Mouse (Mus musculus) heart, adult 9 months (tissue): ENCODE data around the gene Ndufs8.
A peak's percentile ranks its signal among the peaks of the same experiment; 100 is the strongest.
"Not testable (repeated sequence)": the region's sequence is repeated elsewhere in the genome, so short reads cannot be mapped to it uniquely, and the experiment has no call there.

Experiments used
- DNase-seq, 2 experiments: peaks; one replicate each; pipeline ENCODE4 v3.0.0; 2022; ENCODE audit warnings: low spot score in 2 of 2

Gene Ndufs8

DNA sequence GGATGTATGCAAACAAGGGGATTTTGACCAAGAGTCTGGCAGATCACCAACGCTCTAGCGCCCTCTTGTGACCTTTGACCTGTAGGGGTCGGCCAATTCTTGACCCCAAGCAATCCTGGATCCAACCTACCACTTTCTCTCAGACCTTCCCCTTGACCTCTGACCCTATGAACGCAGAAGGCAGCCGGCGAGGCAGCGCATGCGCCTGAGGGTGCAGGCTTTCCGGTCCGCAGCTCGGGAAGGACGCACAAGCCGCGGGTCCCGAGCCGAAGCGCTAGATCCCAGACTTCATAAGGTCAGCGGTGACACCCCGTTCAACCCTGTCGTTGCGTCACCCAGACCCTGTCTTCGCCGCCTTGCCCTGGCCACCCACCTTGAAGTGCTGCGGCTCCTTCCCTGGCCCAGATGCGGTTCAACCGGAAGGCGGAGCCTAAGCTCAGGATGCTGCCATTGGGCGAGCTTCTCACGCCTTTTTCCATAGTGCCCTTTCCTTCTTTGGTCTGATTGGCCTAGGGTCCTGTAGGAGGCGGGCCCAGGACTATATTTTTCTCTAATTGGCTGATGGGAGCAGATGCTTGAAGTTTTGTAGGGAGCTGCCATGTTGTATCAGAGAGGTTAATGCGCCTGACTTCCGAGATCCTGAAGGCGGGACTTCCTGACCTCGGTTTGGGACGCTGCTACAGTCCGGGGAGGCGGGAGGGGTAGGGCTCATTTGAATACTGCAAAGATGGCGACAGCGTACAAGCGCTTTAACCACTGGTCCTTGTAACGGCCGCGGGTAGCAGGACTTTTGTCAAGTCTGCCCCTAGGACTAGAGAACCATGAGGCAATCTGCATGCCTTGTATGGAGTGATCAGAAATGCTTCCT, at the start of gene Ndufs8:
TSS of gene Ndufs8 (minus strand) at position 438 of the 868 bp plus-strand sequence.
- DNase-seq = peak; percentile 98 to 99

DNA sequence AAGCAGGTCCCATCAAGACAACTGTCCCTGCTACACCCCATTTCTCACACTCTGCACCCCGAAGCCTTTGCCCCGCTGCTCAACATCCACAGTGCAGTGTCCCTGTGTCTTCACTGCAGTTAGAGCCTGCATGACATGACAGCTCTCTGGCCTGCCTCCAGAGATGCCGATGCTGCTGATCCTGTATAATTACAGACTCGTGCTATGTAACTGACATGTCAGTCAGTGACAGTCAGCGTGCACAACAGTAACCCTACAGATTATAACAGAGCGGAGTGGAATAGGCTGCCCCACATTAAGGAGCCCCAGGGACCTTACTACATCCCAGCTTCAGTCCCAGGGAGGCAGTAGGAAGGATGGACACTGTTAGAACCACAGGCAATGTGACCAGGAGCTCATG, 49.2 kb upstream of the Ndufs8 start:
- DNase-seq = not testable (repeated sequence)

DNA sequence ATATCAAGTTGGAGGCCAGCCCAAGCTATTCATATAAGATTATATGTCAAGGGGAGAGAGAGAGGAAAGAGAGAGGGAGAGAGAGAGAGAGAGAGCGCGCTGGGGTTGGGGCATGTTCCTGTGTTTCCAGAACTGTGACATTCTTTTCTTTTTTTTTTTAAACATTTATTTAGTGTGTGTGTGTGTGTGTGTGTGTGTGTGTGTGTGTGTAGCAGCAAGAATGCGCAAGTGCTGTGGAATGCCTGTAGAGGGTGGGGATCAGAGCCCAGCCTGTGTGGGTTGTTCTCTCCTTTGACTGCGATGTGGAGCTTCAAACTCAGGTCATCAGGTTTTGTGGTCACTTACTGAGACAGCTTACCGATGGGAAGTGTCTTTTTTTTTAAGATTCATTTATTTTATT, 47.6 kb upstream of the Ndufs8 start:
- no peak for DNase-seq

DNA sequence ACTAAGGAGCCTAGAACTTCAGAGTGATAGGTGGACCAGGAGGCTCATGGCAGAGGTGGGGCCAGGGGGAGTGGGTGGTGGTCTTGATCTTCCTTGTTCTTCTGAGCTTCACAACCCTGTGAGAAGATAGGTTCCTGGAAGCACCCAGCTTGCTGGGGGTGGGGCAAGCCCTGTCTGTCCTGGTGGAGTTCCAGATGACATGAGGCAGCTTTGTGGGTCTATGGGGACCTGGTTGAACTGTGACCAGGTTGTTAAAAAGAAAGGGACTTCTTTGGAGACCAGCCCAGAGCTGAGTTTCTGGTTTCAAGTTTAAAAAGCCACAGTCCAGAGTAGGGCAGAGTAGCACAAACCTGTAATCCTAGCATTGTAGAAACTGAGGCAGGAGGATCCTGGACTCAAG, 46.5 kb upstream of the Ndufs8 start:
- no peak for DNase-seq

DNA sequence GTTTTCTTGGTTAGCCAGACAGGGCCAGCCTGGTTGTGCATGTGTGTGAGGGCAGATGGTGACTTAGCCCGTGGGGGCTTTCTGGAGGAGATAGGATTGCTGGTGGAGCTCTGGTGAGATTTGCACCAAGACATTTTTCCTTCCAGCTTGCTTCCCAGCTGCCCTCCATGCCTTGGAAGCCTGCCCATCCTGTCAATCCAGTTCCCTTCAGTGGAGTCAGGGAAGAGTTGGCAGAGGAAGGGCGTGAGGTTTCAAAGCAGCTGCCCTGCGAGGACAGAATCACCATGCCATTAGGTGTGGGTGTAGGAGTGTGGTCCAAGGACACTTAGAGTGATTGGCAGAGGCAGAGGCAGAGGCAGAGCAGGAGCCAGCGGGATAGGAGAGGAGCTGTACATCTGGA, 45.9 kb upstream of the Ndufs8 start, which contains the start of gene Aldh3b3:
TSS of gene Aldh3b3 (plus strand) at position 176 of the 400 bp plus-strand sequence.
- no peak for DNase-seq

DNA sequence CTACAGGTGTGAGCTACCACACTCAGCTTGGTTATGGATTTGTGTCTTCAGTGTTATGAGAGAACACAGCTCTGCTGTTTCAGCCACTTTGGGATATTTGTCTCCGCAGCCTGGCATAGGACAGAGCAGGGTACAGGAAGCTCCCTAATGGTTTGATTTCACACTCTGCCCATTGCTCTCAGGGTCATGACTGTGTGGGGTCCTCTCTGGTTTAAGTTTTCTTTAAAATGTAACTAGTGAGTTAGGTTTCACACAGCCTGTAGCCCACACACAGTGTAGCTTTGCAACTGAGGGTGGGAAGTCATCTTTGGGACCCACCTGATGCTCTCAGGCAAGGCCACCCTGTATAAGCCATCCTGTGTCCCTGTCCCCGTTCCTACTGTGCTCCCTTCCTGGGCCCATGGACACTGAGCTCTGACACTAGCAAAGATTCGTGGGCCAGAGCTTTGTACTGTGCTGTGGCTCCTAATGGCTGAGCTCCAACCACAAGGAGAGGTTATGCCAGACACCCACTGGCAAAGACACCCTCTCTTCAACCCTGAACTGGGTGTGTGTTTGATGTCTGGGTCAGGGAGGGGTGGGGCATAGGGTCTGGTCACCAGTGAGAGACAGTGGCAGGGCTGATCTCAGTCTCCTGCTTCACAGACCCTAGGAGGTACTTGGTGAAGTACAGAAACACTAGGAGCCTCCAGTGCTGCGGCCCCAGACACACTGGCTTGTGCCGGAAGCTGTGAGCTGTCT, 44.9 kb upstream of the Ndufs8 start:
- not testable (repeated sequence) for DNase-seq

DNA sequence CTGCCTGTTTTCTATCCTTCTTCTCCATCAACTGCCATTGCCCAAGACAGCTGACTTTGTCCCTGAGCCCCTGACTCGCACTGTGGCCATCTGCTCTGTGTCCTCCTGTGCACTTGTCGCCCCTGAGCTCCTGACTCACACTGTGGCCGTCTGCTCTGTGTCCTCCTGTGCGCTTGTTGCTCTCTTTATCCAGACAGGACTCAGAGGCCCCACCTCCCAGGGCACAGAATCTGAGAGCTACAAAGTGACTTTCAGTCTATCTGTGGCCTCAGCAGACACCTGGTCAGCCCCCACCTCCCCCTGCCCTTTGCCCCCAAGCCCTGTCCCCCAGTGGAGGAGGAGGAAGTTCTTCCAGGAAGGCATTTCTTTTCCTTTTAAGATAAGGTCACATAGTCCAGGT, 43.2 kb upstream of the Ndufs8 start:
- DNase-seq = no peak

DNA sequence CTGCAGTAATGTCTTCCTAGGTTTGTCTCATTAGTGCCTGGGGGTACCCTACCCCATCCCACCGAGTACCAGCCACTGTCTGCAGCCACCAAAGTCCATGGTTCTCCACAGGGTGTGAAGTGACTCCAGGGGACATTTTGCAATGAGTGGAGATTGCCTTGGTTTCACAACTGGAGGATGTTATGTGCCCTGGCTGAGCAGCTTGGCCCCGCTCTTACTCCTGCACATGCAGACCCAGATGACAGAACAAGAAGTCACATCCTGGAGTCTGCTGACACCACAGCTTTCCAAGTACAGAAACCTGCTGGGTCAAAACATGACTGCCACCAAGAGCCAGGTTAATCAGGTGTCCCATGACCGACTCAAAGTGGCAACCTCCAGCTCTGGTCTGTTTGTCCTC, 42.5 kb upstream of the Ndufs8 start:
- no peak for DNase-seq

DNA sequence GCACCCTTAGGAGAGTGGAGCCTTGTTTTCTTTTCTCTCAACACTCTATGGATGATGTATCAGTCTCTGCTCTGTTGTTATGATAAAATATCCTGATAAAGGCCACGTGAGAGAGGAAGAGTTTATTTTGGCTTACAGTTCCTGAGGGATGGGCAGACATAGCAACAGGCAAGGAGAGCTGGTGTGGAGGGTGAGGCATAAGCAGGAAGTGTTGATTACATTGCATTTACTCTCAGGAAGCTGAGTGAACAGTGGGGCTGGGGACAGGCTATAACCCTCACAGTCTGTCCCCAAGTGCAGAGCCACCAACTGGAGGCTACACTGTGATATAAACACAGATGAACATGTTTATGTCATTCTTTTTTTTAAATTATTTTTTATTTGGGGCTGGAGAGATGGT, 39.5 kb upstream of the Ndufs8 start:
- no peak for DNase-seq

DNA sequence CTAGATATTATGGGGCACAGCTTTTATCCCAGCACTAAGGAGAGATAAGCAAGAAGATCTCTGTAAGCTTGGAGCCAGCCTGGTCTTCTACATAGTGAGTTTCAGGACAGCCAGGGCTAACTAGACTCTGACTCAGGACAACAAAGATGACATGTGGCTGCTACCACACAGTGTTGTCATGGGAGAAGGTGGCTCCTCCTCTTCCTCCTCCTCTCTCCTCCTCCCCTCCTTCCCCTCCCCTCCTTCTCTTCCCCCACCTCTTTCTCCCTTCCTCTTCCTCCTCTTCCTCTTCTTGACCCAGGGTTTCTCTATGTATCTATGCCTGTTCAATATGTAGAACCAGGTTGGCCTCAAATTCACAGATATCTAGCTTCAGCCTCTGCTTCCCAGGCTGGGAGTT, 38.9 kb upstream of the Ndufs8 start:
- no peak for DNase-seq

DNA sequence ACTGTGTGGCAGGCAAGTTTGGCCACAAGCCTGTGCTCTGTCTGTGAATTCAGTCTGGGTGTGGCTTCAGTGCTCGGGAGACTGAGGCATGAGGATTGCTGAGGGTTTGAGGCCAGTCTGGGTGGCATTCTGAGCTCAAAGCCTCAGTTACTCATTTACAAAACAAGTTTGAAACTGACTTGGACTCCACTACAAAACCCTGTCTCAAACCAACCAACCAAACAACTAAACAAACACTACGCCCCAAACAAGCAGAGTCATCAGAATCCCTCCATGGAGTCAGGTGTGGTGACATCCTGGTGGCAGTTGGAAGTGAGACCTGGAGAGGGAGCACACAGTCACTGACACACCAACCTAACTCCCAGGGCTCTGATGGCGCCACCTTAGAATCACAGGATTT, 37.8 kb upstream of the Ndufs8 start:
- DNase-seq = no peak

DNA sequence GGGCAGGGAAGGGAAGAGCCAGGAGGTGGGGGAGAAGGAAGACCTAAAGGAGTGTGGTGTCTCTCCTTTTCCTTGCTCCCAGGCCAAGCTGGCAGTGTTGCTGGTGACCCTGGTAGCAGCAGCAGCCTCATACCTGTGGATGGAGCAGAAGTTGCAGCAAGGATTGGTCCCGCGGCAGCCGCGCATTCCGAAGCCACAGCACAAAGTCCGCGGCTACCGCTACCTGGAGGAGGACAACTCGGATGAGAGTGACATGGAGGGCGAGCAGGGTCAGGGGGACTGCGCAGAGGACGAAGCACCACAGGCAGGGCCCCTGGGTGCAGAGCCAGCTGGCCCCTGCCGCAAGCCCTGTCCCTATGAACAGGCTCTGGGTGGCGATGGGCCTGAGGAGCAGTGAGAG, 36.0 kb upstream of the Ndufs8 start:
- no peak for DNase-seq

DNA sequence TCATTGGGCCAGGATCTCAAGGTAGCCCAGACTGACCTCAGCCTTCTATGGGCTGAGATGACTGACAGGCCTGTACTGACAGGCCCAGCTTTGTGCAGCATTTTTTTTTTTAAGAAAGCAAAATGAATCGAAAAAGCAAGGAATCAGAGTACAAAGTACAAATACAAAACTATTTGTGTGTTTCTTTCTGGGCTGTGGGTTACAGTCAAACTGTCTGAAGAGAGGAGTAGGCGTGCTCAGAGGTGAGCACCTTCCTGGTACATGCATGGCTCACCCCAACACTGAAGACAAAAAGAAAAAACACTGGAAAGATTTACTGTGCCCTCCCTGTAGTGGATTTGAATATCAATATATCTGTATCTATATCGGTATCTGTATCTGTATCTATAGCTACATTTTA, 35.2 kb upstream of the Ndufs8 start:
- no peak for DNase-seq

DNA sequence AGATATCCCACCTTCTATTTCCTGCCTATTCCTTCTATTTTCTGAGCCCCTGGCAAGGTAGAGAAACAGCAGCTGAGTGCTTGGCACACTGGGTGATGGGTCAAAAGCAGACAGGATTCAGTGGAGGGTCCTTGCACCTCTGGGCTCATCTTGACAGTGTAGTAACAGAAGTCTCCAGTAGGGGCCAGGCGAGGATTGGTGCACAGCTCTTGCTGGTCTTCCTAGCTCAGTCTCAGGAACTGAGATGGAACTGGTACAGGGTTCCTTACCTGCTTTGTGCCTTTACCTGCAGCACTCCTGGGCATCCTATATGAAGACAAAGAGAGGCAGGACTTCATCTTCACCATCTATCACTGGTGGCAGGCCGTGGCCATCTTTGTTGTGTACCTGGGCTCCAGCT, 34.1 kb upstream of the Ndufs8 start:
- peak in 1 of 2 experiments; percentile 63 for DNase-seq

DNA sequence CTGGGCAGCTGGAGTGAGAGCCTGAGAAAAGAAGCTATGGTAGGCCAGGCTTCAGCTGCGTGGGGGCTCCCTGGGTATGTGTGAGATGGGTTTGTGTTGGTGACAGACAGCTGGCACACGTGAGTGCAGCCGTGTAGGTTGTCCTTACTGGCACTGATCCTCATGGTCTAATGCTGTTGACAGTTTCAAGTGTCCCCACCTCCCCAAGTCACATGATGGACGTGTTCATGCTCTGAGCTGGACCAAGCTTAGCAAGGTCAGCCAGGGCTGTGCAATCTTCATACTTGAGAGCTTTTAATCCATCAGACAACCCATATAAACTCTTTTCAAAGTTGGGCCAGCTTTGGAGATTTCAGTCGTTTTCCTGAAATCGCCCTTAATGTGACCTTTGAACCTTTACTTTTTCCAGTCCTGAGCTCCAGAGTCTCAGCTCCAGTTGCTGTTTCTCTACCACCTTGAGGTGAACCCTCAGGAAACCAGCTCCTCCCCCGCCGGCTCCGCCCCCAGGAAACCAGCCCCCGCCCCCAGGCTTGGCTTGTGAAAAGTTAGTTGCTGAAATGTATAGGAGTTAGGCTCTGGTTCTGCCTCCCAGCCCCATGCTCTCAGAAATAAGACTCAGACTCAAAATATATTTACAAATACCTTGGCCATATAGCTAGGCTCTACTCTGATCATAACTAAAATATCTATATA, 33.4 kb upstream of the Ndufs8 start:
- peak in 1 of 2 experiments; percentile 39 for DNase-seq

DNA sequence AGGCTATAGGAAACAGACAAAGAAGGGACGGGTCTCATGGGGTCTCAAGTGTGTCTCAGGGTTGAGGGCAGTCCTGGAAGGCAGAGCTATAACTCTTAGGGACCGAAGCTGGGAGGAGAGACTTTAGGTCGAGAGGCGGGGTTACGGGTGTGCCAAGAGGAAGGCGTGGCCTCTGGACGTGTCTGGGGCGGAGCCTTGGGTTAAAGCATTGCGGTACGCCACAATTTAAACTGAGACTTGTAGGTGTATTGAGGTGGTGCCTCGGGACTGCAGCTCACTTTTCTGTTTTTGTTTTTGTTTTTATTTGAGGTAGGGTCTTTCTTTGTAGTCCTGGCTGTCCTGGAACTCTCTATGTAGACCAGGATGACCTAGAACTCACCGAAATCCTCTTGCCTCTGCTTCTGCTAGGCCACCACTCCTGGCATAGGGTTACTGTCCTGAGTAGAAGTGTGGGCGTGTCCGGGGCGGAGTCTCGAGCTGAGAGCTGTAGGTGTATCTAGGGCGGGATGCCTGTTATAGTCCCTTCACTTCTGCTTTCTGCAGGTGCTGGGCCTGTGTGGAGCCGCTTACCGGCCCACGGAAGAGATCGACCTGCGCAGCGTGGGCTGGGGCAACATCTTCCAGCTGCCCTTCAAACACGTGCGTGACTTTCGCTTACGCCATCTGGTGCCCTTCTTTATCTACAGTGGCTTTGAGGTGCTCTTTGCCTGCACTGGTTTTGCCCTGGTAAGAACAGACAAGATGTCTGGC, 30.6 kb upstream of the Ndufs8 start:
- no peak for DNase-seq

DNA sequence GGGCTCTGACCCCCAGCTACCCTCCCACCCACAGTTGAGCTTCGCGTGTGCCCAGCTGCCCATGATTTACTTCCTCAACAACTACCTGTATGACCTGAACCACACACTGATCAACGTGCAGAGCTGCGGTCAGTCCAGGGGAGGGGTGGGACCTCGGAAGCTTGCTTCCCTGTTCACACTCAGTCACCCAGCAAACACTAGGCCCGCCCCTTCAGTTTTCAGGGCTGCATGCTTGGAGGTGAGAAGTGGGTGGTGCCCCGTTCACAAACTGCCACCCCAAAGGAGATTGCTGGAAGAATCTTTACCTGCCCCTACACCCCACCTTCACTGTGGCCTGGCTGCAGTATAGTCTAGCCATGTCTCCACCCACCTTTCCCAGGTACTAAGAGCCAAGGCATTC, 29.7 kb upstream of the Ndufs8 start:
- no peak for DNase-seq

DNA sequence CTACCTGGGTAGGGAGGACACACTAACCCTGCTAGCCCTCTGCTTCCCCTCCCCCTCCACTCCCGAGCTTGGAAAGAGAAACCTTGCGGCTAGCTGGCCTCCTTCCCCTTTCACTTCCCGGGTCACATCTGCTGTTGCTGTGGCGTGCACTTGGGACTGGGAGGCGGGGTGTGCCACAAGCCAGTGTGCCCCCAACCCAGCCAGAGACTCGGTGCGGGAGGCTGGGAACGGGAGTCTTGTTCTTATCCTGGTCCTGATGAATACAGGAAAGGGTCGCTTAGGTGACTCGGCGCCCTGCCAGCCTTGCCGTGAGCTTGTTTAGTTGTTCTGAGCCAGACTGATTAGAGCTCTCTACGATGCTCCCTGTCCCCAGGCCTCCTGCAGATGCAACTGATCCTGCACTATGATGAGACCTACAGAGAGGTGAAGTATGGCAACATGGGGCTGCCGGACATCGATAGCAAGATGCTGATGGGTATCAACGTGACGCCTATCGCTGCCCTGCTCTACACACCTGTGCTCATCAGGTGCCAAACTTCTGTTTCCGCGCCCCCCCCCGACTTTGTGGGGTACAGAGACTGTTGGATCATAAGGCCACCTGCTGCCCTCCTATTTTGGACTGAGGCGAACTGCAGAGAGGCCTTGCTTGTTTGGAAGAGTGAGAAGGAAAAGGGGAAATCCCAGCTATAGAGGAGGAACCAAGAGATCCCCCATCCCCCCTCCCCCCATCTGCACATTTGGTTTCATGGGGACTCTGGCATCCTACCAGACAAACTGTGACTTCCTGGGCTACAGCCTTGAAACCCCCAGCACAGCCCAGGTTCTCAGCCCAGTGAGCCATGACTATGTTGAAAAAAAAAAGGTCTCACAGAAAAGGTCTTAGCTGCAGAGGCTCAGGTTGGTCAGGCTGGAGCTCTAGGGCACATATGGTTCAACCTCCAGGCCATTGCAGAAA, 23.6 kb upstream of the Ndufs8 start:
- peak; percentile 77 to 84 for DNase-seq

DNA sequence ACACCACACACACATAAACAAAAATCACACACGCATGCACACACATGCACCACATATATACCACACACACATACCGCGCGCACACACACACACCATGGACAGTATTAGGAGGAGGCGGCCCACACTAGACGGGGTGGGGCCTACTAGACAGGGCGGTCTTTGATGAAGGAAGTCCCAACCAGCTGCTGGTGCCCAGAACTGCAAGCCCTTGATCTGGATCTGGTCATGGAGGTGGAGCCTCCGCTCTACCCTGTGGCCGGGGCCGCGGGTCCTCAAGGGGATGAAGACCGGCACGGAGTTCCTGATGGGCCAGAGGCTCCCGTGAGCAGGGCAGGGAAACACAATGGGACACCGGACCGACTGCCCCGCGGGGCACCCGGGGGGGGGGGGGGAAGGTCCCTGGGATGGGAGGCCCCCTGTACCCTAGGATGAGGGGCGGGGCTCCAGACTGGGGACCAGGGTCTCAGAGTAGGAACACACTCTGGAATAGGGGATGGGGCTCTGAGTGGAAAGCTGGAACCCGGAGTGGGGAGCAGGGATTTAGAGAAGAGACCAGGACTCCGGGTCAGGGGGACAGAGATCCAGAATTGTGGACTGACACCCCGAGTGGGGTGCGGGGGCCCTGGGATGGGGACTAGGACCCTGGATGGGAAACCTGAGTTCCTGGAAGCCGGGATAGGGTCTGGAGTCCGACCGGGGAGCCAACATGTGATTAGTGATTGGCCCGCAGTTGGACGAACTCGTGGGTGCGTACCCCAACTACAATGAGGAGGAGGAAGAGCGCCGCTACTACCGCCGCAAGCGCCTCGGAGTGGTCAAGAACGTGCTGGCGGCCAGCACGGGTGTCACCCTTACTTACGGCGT, 22.7 kb upstream of the Ndufs8 start, which contains the start of gene Unc93b1:
TSS of gene Unc93b1 (plus strand) at position 155 of the 864 bp plus-strand sequence.
- DNase-seq = peak; percentile 78 to 85
